Mouse (Mus musculus): ENCODE data around the gene Pkm.
A peak's percentile ranks its signal among the peaks of the same experiment; 100 is the strongest.

The Pkm gene

DNA sequence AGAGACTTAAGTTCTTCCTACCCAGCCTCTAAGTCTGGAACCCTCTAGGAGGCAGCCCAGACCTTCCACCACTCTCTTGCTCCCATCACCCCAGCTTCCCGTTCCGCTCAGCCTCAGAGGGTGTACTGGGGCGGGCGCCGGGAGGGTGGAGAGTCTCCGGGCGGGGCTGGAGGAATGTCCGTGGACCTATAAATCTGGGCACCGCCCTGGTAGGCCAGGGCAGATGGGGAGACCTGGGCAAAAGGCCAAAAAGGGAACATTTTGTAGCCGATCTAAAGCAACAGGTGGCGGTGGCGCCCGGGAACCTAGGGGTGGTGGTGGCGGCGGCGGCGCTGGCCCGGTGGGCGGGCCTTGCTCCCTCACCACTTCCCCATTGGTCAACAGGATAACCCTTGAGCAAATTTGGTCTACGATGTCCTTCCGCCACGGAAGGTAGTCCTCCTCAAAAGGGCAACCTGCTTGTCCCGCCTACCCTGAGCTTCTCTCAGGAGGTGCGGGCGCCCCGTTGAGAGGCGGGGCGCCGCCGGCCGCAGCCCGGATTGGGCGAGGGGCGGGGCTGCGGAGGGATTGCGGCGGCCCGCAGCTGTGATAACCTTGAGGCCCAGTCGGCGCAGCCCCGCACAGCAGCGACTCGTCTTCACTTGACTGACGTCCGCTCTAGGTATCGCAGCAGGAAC is at the start of gene Pkm:
TSS of gene Pkm (plus strand) at position 411 of the 677 bp plus-strand sequence.
- peak; percentile 99 for DNase-seq (ENCODE audit: low read depth, low spot score)

- no peak for DNase-seq (ENCODE audit: low read depth, low spot score)
These were observed 45.2 kb upstream of the Pkm start for GRCm38 (mm10) chr9:59610950-59611349.

- no peak for DNase-seq (ENCODE audit: low read depth, low spot score)
These were observed 40.4 kb upstream of the Pkm start for GRCm38 (mm10) chr9:59615797-59616196.

- DNase-seq (ENCODE audit: low read depth, low spot score): peak; percentile 99
These were observed 39.4 kb upstream of the Pkm start, which contains the start of gene Parp6 for GRCm38 (mm10) chr9:59616622-59617306. Gene Parp6 (plus strand): TSS chr9:59617284.

DNA sequence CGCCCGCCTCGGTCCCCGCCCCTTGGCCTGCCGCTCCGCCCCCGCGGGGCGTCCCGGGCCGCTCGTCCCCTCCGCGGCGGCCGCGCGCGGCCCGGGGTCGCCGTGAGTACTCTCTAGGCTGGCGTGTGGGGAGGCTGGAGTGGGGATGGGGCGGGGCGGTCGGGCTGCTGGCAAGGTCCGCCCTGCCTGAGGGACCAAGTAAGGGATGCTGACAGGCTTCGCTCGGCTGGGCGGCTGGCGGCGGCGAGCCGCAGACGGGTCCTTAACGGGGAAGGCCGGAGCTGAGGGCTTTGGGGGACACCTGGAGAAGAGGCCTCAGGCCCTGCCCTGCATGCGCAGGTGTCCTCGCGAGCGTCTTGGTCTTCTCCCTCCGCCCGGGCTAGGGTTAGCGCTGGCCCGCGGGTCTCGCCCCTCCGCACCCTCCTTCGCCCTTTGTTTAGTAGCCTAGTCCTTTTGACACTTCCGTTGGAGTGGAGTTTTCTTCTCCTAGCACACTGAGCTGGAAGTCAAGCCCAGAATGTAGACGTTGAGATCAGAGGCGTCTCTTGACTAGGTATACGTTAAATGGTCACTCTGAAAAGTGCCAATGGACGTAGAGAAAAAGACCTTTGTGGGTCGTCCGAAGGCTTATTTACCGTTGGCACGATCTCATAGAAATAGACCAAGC is 38.7 kb upstream of the Pkm start:
- peak; percentile 51 for DNase-seq (ENCODE audit: low read depth, low spot score)

DNA sequence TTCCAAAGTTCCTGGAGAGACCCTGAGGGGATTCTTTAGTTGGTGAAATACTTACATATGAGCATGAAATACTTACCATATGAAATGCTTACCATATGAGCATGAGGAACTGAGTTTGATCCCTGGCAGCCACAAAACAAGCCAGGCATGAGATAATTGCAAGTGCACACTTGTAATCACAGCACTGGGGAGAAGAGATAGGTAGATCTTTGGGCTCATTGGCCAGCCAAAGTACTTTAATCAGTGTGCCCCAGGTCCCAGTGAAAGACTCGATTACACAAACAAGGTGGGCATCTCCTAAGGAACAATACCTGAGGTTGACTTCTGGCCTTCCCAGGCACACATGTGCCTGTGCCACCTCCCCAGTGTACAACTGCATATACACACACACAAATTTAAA is 17.8 kb upstream of the Pkm start:
- no peak for DNase-seq (ENCODE audit: low read depth, low spot score)

- DNase-seq (ENCODE audit: low read depth, low spot score): no peak
These were observed 16.2 kb upstream of the Pkm start for GRCm38 (mm10) chr9:59639936-59640335.

DNA sequence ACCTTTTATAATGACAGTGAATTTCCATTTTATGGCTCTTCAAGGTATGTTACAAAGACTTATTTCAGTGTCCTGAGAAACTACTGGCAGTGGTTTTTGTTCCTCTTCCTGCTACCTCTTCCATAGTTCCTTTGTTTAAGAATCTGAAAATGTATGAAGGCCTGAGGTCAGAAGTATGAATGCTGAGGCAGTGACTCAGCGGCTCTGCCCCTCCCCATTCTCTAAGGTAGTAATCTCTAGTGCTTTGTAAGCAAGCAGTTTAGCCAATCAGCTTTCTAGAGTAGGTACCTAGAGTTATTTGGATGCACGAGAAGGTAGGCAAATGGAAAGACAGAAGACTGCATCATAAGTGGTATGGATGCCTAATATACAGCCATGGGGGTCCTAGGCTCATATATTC is 14.8 kb upstream of the Pkm start:
- DNase-seq (ENCODE audit: low read depth, low spot score): peak; percentile 74

- no peak for DNase-seq (ENCODE audit: low read depth, low spot score)
These were observed 6.3 kb upstream of the Pkm start for GRCm38 (mm10) chr9:59649911-59650310.

- DNase-seq (ENCODE audit: low read depth, low spot score): peak; percentile 99
These were observed 2.8 kb upstream of the Pkm start for GRCm38 (mm10) chr9:59653371-59653770.

DNA sequence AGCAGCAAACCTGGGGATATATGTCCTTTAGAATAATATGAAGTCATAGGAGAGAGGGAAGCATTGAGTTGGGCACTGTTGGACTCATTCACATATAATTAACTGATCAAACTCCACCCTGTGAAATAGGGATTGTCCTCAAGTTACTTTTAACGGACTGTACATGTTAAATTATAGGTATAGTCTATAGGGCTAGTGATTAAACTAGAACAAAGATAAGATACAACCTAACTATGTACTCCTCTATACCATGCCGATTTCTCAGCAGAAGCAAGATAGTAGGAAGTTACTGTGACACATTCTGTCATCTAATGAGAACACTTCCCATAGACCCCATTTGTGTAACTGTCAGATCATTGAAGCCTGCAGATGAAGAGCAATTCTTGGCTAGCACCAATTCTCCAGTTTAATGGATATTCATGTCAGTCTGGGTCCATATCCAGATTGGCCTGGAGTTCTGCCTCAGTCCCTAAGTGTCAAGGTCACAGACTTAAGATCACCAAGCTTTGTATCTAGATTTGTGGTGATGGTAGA is 1.7 kb upstream of the Pkm start:
- DNase-seq (ENCODE audit: low read depth, low spot score): no peak

- DNase-seq (ENCODE audit: low read depth, low spot score): peak; percentile 85
These were observed 758 bp downstream of the Pkm start for GRCm38 (mm10) chr9:59656635-59657617.

DNA sequence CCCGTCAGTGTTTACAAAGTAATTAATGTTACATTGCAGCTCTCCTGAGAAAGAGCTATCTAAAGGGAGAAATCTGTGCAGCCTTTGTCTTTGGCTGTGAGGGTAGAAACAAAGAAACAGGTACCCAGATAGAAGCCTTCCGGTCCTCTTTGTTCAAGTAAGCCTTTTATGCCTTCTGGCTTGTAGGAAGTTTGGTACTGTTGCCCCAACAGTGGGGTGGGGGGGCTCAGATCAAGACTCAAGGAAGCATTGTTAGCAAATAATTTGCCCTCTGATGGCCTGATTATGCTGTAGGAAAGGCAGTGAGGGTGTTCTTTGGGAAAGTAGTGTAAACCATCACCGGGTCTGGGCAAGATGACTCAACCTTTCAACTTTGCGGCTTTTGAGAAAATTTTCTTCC is 2.0 kb downstream of the Pkm start:
- DNase-seq (ENCODE audit: low read depth, low spot score): peak; percentile 37

- DNase-seq (ENCODE audit: low read depth, low spot score): peak; percentile 97
These were observed 3.2 kb downstream of the Pkm start for GRCm38 (mm10) chr9:59659036-59660026.

DNA sequence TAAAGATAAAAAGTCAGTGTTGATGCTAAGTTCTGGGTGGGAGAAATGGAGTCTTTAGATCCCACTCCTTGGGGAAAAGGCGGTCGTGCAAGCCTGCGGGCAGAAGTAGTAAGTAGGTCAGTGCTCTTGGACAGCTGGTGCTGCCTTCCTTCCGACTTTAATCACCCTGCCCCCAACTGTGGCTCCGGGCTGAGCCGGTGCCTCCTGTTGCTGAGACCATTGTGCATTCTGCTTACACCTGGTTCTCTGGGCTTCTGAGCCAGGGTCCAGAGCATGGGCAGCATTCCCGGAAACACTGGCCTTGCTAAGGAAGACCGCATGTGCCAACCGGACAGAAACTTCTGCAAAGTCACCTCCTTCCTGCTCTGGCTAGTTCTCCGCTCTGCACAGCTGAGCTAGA is 4.3 kb downstream of the Pkm start:
- no peak for DNase-seq (ENCODE audit: low read depth, low spot score)

- DNase-seq (ENCODE audit: low read depth, low spot score): no peak
These were observed 5.3 kb downstream of the Pkm start for GRCm38 (mm10) chr9:59661298-59661975.

GRCm38 (mm10) chr9:59663226-59663625 is 7.1 kb downstream of the Pkm start:
- no peak for DNase-seq (ENCODE audit: low read depth, low spot score)

- DNase-seq (ENCODE audit: low read depth, low spot score): no peak
These were observed 7.8 kb downstream of the Pkm start for GRCm38 (mm10) chr9:59663957-59664356.

DNA sequence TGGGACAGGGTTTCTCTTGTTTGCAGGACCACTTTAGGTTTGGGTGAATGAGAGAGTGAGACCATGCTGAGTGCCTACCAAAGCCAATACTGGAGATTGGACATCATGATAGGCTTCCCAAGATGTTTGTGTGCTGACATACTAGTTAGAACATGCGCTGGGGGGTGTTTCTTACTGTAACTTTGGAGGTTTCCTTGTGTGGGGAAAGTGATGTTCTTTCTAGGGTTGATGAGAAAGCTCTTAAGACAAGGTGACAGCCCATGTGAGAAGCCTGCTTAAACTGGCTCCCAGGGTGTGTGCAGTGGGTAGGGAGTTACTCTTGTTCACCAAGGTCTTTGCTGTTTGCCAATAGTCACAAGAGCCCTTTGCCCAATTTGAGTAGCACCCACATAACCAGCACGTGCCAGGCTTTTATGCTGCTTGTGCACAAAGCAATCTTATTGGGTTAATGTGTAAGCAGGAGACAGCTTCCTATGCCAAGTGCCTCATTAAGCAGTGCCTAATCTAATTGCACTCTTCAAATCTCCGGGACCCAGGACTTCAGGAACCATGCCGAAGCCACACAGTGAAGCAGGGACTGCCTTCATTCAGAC is 8.6 kb downstream of the Pkm start:
- no peak for DNase-seq (ENCODE audit: low read depth, low spot score)

Data from 3T3-L1 (cell line).